Mouse (Mus musculus) hindbrain, embryonic 12.5 days (tissue): ENCODE results near the gene Polr2c. TPM values are rescaled to one million over a fixed set of nuclear protein-coding genes. Genes with fewer than 3 reads are reported as not detected.
"Not testable (repeated sequence)": the region's sequence is repeated elsewhere in the genome, so short reads cannot be mapped to it uniquely, and the experiment has no call there.

Source experiments
- ATAC-seq: fragments of 200-750 bp; cut with Nextera tagmentation; 2 replicates; pipeline ENCODE4 v1.8.0; 2017; ENCODE audit warnings: moderate TSS enrichment; ENCODE audit not compliant: low FRiP score
- H3K27ac ChIP-seq: fragments of 300-500 bp; sonication (generic); 2 replicates; pipeline ENCODE4 v1.5.1; 2016; ENCODE audit warnings: mild to moderate bottlenecking
- H3K27me3 ChIP-seq: fragments of 300-500 bp; sonication (generic); 2 replicates; pipeline ENCODE4 v1.6.1; 2016; ENCODE audit warnings: mild to moderate bottlenecking
- H3K36me3 ChIP-seq: fragments of 300-500 bp; sonication (generic); 2 replicates; pipeline ENCODE4 v1.6.1; 2016; ENCODE audit warnings: mild to moderate bottlenecking
- H3K4me1 ChIP-seq: fragments of 300-500 bp; sonication (generic); 2 replicates; pipeline ENCODE4 v1.6.1; 2016
- H3K4me2 ChIP-seq: fragments of 300-500 bp; sonication (generic); replicated peaks from 2 replicates; pipeline ENCODE4 v1.6.1; 2016; ENCODE audit warnings: mild to moderate bottlenecking
- H3K4me3 ChIP-seq: fragments of 300-500 bp; sonication (generic); 2 replicates; pipeline ENCODE4 v1.5.1; 2016; ENCODE audit warnings: mild to moderate bottlenecking
- H3K9ac ChIP-seq: fragments of 300-500 bp; sonication (generic); 2 replicates; pipeline ENCODE4 v1.6.1; 2016; ENCODE audit warnings: mild to moderate bottlenecking, moderate library complexity
- H3K9me3 ChIP-seq: fragments of 300-500 bp; sonication (generic); replicated peaks from 2 replicates; pipeline ENCODE4 v1.6.1; 2016; ENCODE audit warnings: mild to moderate bottlenecking
- whole genome bisulfite sequencing: fragments of 180-500 bp; shearing (Covaris S2); methylation state at CpG from one replicate; pipeline ENCODE4 v1.1.7; 2016; 5-methylcytosine and 5-hydroxymethylcytosine counted together
- polyA plus RNA-seq: library from polyadenylated mRNA; unstranded; fragments of >200 nt; fragmentation: Nextera tagmentation; extraction: Ambion mirVana; gene quantifications from 2 replicates; pipeline ENCODE4 v1.2.1, GENCODE M21; 2016

Polr2c gene
- polyA plus RNA-seq, 1 experiment from 2014 or later = 129 TPM

GRCm38 (mm10) chr8:94822637-94823560 lies 34.4 kb upstream of the Polr2c start:
- Histone ChIP-seq H3K4me2 (no peak overlapping the region), H3K9me3 (no peaks in the 10 kb centered on the region), H3K27me3 (no peaks in the 10 kb centered on the region), H3K9ac (no peak overlapping the region), H3K4me1 (no peaks in the 10 kb centered on the region), H3K36me3 (peaks cover 63% of the 10 kb centered on the region), H3K27ac (no peak overlapping the region), H3K4me3 (no peak overlapping the region)
- 87% methylated on average over 23 of the region's 23 CpGs for WGBS
- no peak for ATAC-seq

- no peak overlapping the region for H3K27ac ChIP-seq
- ATAC-seq = no peak
- H3K9me3 ChIP-seq = no peaks in the 10 kb centered on the region
- no peak overlapping the region for H3K4me3 ChIP-seq
- WGBS = 92% methylated on average over 6 of the region's 6 CpGs
- no peak overlapping the region for H3K4me2 ChIP-seq
- H3K4me1 ChIP-seq = no peaks in the 10 kb centered on the region
- no peak overlapping the region for H3K9ac ChIP-seq
- peaks cover 77% of the 10 kb centered on the region for H3K36me3 ChIP-seq
- no peaks in the 10 kb centered on the region for H3K27me3 ChIP-seq
Observed at GRCm38 (mm10) chr8:94825170-94825569, 32.1 kb upstream of the Polr2c start.

- ATAC-seq = no peak
- Histone ChIP-seq H3K9me3 (0 out of 2 replicates have a peak, but pooled peaks cover 4% of the 10 kb centered on the region), H3K27ac (no peak overlapping the region), H3K4me3 (no peak overlapping the region), H3K9ac (no peak overlapping the region), H3K4me2 (no peak overlapping the region), H3K27me3 (no peaks in the 10 kb centered on the region), H3K4me1 (no peaks in the 10 kb centered on the region), H3K36me3 (peaks cover 75% of the 10 kb centered on the region)
- 96% methylated on average over 5 of the region's 5 CpGs for WGBS
Observed at GRCm38 (mm10) chr8:94826210-94826609, 31.0 kb upstream of the Polr2c start.

- no peaks in the 10 kb centered on the region for H3K27me3 ChIP-seq
- no peak for ATAC-seq
- 0 out of 2 replicates have a peak, but pooled peaks cover 4% of the 10 kb centered on the region for H3K9me3 ChIP-seq
- H3K27ac ChIP-seq = no peak overlapping the region
- no peak overlapping the region for H3K4me3 ChIP-seq
- H3K4me1 ChIP-seq = no peaks in the 10 kb centered on the region
- peaks cover 67% of the 10 kb centered on the region for H3K36me3 ChIP-seq
- H3K9ac ChIP-seq = no peak overlapping the region
- no peak overlapping the region for H3K4me2 ChIP-seq
- 92% methylated on average over 6 of the region's 6 CpGs for WGBS
Observed at GRCm38 (mm10) chr8:94828284-94828683, 29.0 kb upstream of the Polr2c start.

GRCm38 (mm10) chr8:94833901-94834405 lies 23.3 kb upstream of the Polr2c start:
- not testable (repeated sequence) for H3K9me3 ChIP-seq, H3K27me3 ChIP-seq, H3K4me2 ChIP-seq, ATAC-seq, H3K9ac ChIP-seq, H3K27ac ChIP-seq, H3K4me3 ChIP-seq
- Histone ChIP-seq H3K4me1 (peaks cover 13% of the 10 kb centered on the region), H3K36me3 (peaks cover 27% of the 10 kb centered on the region)
- 84% methylated on average over 7 of the region's 7 CpGs for WGBS

- not testable (repeated sequence) for H3K9me3 ChIP-seq, H3K4me2 ChIP-seq, H3K27ac ChIP-seq, H3K27me3 ChIP-seq, ATAC-seq, H3K4me3 ChIP-seq, H3K9ac ChIP-seq
- WGBS = 95% methylated on average over 13 of the region's 13 CpGs
- Histone ChIP-seq H3K4me1 (peaks cover 16% of the 10 kb centered on the region), H3K36me3 (peaks cover 15% of the 10 kb centered on the region)
Observed at GRCm38 (mm10) chr8:94835751-94836150, 21.5 kb upstream of the Polr2c start.

- Histone ChIP-seq H3K9me3 (no peaks in the 10 kb centered on the region), H3K4me2 (peak overlapping the region; percentile 84), H3K27ac (no peak overlapping the region), H3K4me3 (peak overlapping the region; percentile 90), H3K36me3 (peaks cover 8% of the 10 kb centered on the region), H3K9ac (peak overlapping the region; percentile 90; the same call in 1 of the 2 replicates), H3K4me1 (peaks cover 16% of the 10 kb centered on the region), H3K27me3 (no peaks in the 10 kb centered on the region)
- 74% methylated on average over 11 of the region's 11 CpGs for WGBS
- ATAC-seq = no peak
Observed at GRCm38 (mm10) chr8:94836456-94837240, 20.6 kb upstream of the Polr2c start.

- peak; percentile 98 for ATAC-seq
- Histone ChIP-seq H3K9ac (peak within 1 kb of the TSS; percentile 90), H3K36me3 (no peaks in the 10 kb centered on the region), H3K27ac (peak within 1 kb of the TSS; percentile 91), H3K9me3 (no peaks in the 10 kb centered on the region), H3K4me3 (peak within 1 kb of the TSS; percentile 90), H3K27me3 (no peaks in the 10 kb centered on the region), H3K4me2 (peak within 1 kb of the TSS; percentile 84), H3K4me1 (peaks cover 16% of the 10 kb centered on the region)
- 1% methylated on average over 77 of the region's 82 CpGs for WGBS
Observed at GRCm38 (mm10) chr8:94837662-94838574, 19.3 kb upstream of the Polr2c start, which contains the start of the genes Coq9 and Ciapin1. Coq9 (plus strand) TSS chr8:94838321. Ciapin1 (minus strand) TSS chr8:94838358.

GRCm38 (mm10) chr8:94838600-94838999 lies 18.6 kb upstream of the Polr2c start:
- whole genome bisulfite sequencing = under 1% methylated on average over 24 of the region's 24 CpGs
- H3K27me3 ChIP-seq = no peaks in the 10 kb centered on the region
- peaks cover 16% of the 10 kb centered on the region for H3K4me1 ChIP-seq
- peak overlapping the region; percentile 90 for H3K9ac ChIP-seq
- peak overlapping the region; percentile 90 for H3K4me3 ChIP-seq
- peak; percentile 77 for ATAC-seq
- H3K9me3 ChIP-seq = no peaks in the 10 kb centered on the region
- peak overlapping the region; percentile 84 for H3K4me2 ChIP-seq
- H3K27ac ChIP-seq = peak overlapping the region; percentile 91
- H3K36me3 ChIP-seq = no peaks in the 10 kb centered on the region

GRCm38 (mm10) chr8:94841183-94841582 lies 16.1 kb upstream of the Polr2c start:
- Histone ChIP-seq H3K27me3 (no peaks in the 10 kb centered on the region), H3K9ac (no peak overlapping the region), H3K4me3 (no peak overlapping the region), H3K9me3 (no peaks in the 10 kb centered on the region), H3K27ac (no peak overlapping the region), H3K4me2 (no peak overlapping the region), H3K4me1 (peaks cover 16% of the 10 kb centered on the region), H3K36me3 (peaks cover 23% of the 10 kb centered on the region)
- 56% methylated on average over 2 of the region's 2 CpGs for WGBS
- ATAC-seq = no peak

GRCm38 (mm10) chr8:94850049-94850448 lies 7.2 kb upstream of the Polr2c start:
- ATAC-seq = no peak
- H3K9me3 ChIP-seq = no peaks in the 10 kb centered on the region
- 93% methylated on average over 5 of the region's 5 CpGs for WGBS
- no peak overlapping the region for H3K9ac ChIP-seq
- no peak overlapping the region for H3K4me3 ChIP-seq
- no peak overlapping the region for H3K27ac ChIP-seq
- H3K27me3 ChIP-seq = no peaks in the 10 kb centered on the region
- no peak overlapping the region for H3K4me2 ChIP-seq
- peaks cover 74% of the 10 kb centered on the region for H3K36me3 ChIP-seq
- no peaks in the 10 kb centered on the region for H3K4me1 ChIP-seq
